Mouse (Mus musculus) midbrain, postnatal 0 days (tissue): ENCODE data around the gene Npffr2. TPM values are rescaled to one million over a fixed set of nuclear protein-coding genes. Genes with fewer than 3 reads are reported as not detected.
"Not testable (repeated sequence)": the region's sequence is repeated elsewhere in the genome, so short reads cannot be mapped to it uniquely, and the experiment has no call there.

Source experiments
- ATAC-seq: fragments of 200-750 bp; cut with Nextera tagmentation; 2 replicates; pipeline ENCODE4 v1.8.0; 2017; ENCODE audit warnings: moderate number of reproducible peaks, mild to moderate bottlenecking, moderate TSS enrichment, moderate library complexity; ENCODE audit not compliant: low FRiP score
- DNase-seq: peaks from one replicate; pipeline ENCODE4 v3.0.0-alpha.2; 2015; ENCODE audit warnings: low spot score
- H3K27ac ChIP-seq: fragments of 300-500 bp; sonication (generic); 2 replicates; pipeline ENCODE4 v1.5.1; 2014; ENCODE audit warnings: low read depth, mild to moderate bottlenecking, low read length, mixed read lengths
- H3K27me3 ChIP-seq: fragments of 300-500 bp; sonication (generic); 2 replicates; pipeline ENCODE4 v1.6.1; 2014; ENCODE audit warnings: low read length, control low read depth, mixed read lengths; ENCODE audit not compliant: insufficient read depth
- H3K36me3 ChIP-seq: fragments of 300-500 bp; sonication (generic); 2 replicates; pipeline ENCODE4 v1.6.1; 2014; ENCODE audit warnings: low read length, control low read depth, mixed read lengths; ENCODE audit not compliant: insufficient read depth
- H3K4me1 ChIP-seq: fragments of 300-500 bp; sonication (generic); 2 replicates; pipeline ENCODE4 v1.6.1; 2014; ENCODE audit warnings: mild to moderate bottlenecking, control low read depth, antibody characterized with exemption, low read length, mixed read lengths; ENCODE audit not compliant: insufficient read depth
- H3K4me2 ChIP-seq: fragments of 300-500 bp; sonication (generic); 2 replicates; pipeline ENCODE4 v1.6.1; 2014; ENCODE audit warnings: low read depth, mild to moderate bottlenecking, low read length, mixed read lengths; ENCODE audit not compliant: poor library complexity, severe bottlenecking
- H3K4me3 ChIP-seq: fragments of 300-500 bp; sonication (generic); 2 replicates; pipeline ENCODE4 v1.5.1; 2014; ENCODE audit warnings: low read depth, mild to moderate bottlenecking, low read length, moderate library complexity
- H3K9ac ChIP-seq: fragments of 300-500 bp; sonication (generic); replicated peaks from 2 replicates; pipeline ENCODE4 v1.6.1; 2014; ENCODE audit warnings: mild to moderate bottlenecking, low read length, moderate library complexity, mixed read lengths; ENCODE audit not compliant: poor library complexity, severe bottlenecking
- H3K9me3 ChIP-seq: fragments of 300-500 bp; sonication (generic); 2 replicates; pipeline ENCODE4 v1.6.1; 2016; ENCODE audit warnings: low read length, control low read depth
- CTCF ChIP-seq: IDR thresholded peaks from 2 replicates; pipeline ENCODE4 v1.5.1; 2016; ENCODE audit warnings: antibody characterized with exemption, mild to moderate bottlenecking
- WGBS: fragments of 180-500 bp; shearing (Covaris S2); extraction: QIAGEN DNeasy Blood & Tissue Kit; methylation state at CpG from one replicate; pipeline ENCODE4 v1.1.7; 2014; 5-methylcytosine and 5-hydroxymethylcytosine counted together
- polyA plus RNA-seq: library from polyadenylated mRNA; unstranded; fragments of >200 nt; fragmentation: Nextera tagmentation; extraction: Ambion mirVana; gene quantifications from 2 replicates; pipeline ENCODE4 v1.2.1, GENCODE M21; 2015
- total RNA-seq: library from RNA; depleted of rRNA; stranded (reverse); fragments of >200 nt; gene quantifications from 2 replicates; pipeline ENCODE4 v1.2.3, GENCODE M21; 2014

Npffr2 gene
- total and polyA plus RNA-seq, 2 experiments from 2014 or later: 0.12 to 0.38 TPM

GRCm38 (mm10) chr5:89529391-89529790, 2.2 kb downstream of the Npffr2 start:
- ATAC-seq (no peak), DNase-seq (no peak)
- Histone ChIP-seq H3K9ac (no peak overlapping the region), H3K4me3 (no peak overlapping the region), H3K27me3 (peaks cover 3% of the 10 kb centered on the region; the same call in 1 of the 2 replicates), H3K9me3 (no peaks in the 10 kb centered on the region), H3K4me2 (no peak overlapping the region), H3K4me1 (no peaks in the 10 kb centered on the region), H3K36me3 (no peaks in the 10 kb centered on the region), H3K27ac (no peak overlapping the region)
- no peak for TF ChIP-seq CTCF
- 60% methylated on average over 2 of the region's 2 CpGs for WGBS

GRCm38 (mm10) chr5:89536018-89536417, 8.8 kb downstream of the Npffr2 start:
- H3K4me1 ChIP-seq: no peaks in the 10 kb centered on the region
- no peak overlapping the region for H3K27ac ChIP-seq
- no peak overlapping the region for H3K4me3 ChIP-seq
- H3K4me2 ChIP-seq: no peak overlapping the region
- DNase-seq (no peak), ATAC-seq (no peak)
- no peak for TF ChIP-seq CTCF
- no peaks in the 10 kb centered on the region for H3K9me3 ChIP-seq
- WGBS: 94% methylated on average over 3 of the region's 3 CpGs
- no peak overlapping the region for H3K9ac ChIP-seq
- H3K36me3 ChIP-seq: no peaks in the 10 kb centered on the region
- H3K27me3 ChIP-seq: no peaks in the 10 kb centered on the region

GRCm38 (mm10) chr5:89542472-89542871, 15.2 kb downstream of the Npffr2 start:
- Histone ChIP-seq H3K9me3 (no peaks in the 10 kb centered on the region), H3K4me2 (no peak overlapping the region), H3K36me3 (no peaks in the 10 kb centered on the region), H3K9ac (no peak overlapping the region), H3K4me1 (no peaks in the 10 kb centered on the region), H3K27ac (no peak overlapping the region), H3K27me3 (no peaks in the 10 kb centered on the region), H3K4me3 (no peak overlapping the region)
- 89% methylated on average over 3 of the region's 3 CpGs for WGBS
- DNase-seq: no peak
- TF ChIP-seq CTCF: no peak
- ATAC-seq: no peak

GRCm38 (mm10) chr5:89543476-89543875, 16.2 kb downstream of the Npffr2 start:
- TF ChIP-seq CTCF: peak; percentile 81
- H3K9me3 ChIP-seq: no peaks in the 10 kb centered on the region
- ATAC-seq: no peak
- peak; percentile 69 for DNase-seq
- no peaks in the 10 kb centered on the region for H3K36me3 ChIP-seq
- 40% methylated on average over 2 of the region's 2 CpGs for WGBS
- H3K4me3 ChIP-seq: no peak overlapping the region
- H3K4me1 ChIP-seq: no peaks in the 10 kb centered on the region
- H3K4me2 ChIP-seq: no peak overlapping the region
- no peaks in the 10 kb centered on the region for H3K27me3 ChIP-seq
- no peak overlapping the region for H3K27ac ChIP-seq
- H3K9ac ChIP-seq: no peak overlapping the region

- H3K36me3 ChIP-seq, H3K27me3 ChIP-seq, H3K27ac ChIP-seq, H3K9ac ChIP-seq, ATAC-seq, H3K4me2 ChIP-seq, DNase-seq, H3K9me3 ChIP-seq, H3K4me3 ChIP-seq, H3K4me1 ChIP-seq: not testable (repeated sequence)
- 21% methylated on average over 4 of the region's 4 CpGs for WGBS
Measured at GRCm38 (mm10) chr5:89559118-89559517, 31.9 kb downstream of the Npffr2 start.

GRCm38 (mm10) chr5:89561381-89561780, 34.2 kb downstream of the Npffr2 start:
- no peak for TF ChIP-seq CTCF
- H3K9me3 ChIP-seq: no peaks in the 10 kb centered on the region
- no peak overlapping the region for H3K4me2 ChIP-seq
- DNase-seq (no peak), ATAC-seq (no peak)
- no peaks in the 10 kb centered on the region for H3K36me3 ChIP-seq
- no peak overlapping the region for H3K27ac ChIP-seq
- no peak overlapping the region for H3K9ac ChIP-seq
- H3K4me1 ChIP-seq: no peaks in the 10 kb centered on the region
- no peak overlapping the region for H3K4me3 ChIP-seq
- H3K27me3 ChIP-seq: no peaks in the 10 kb centered on the region

GRCm38 (mm10) chr5:89578678-89579077, 51.4 kb downstream of the Npffr2 start:
- Histone ChIP-seq H3K36me3 (no peaks in the 10 kb centered on the region), H3K27me3 (no peaks in the 10 kb centered on the region), H3K9ac (no peak overlapping the region), H3K27ac (no peak overlapping the region), H3K9me3 (no peaks in the 10 kb centered on the region), H3K4me3 (no peak overlapping the region), H3K4me1 (no peaks in the 10 kb centered on the region; the same call in 1 of the 2 replicates), H3K4me2 (no peak overlapping the region)
- no peak for DNase-seq
- TF ChIP-seq CTCF: no peak
- no peak for ATAC-seq
- WGBS: 81% methylated on average over 1 of the region's 1 CpGs
